Mouse (Mus musculus) lung, embryonic 14.5 days (tissue): ENCODE results near the gene Fthl17e. TPM values are rescaled to one million over a fixed set of nuclear protein-coding genes. Genes with fewer than 3 reads are reported as not detected.
"Not testable (repeated sequence)": the region's sequence is repeated elsewhere in the genome, so short reads cannot be mapped to it uniquely, and the experiment has no call there.

Experiments used
- ATAC-seq: fragments of 200-750 bp; cut with Nextera tagmentation; 2 replicates; pipeline ENCODE4 v1.8.0; 2017; ENCODE audit warnings: mild to moderate bottlenecking, moderate TSS enrichment, moderate library complexity; ENCODE audit not compliant: insufficient read depth
- DNase-seq: peaks from one replicate; pipeline ENCODE4 v3.0.0-alpha.2; 2015
- H3K27ac ChIP-seq: fragments of 300-500 bp; sonication (generic); 2 replicates; pipeline ENCODE4 v1.5.1; 2014; ENCODE audit warnings: low read depth, mild to moderate bottlenecking, moderate library complexity
- H3K27me3 ChIP-seq: fragments of 300-500 bp; sonication (generic); 2 replicates; pipeline ENCODE4 v1.6.1; 2014; ENCODE audit warnings: low read length, control low read depth; ENCODE audit not compliant: insufficient read depth
- H3K36me3 ChIP-seq: fragments of 300-500 bp; sonication (generic); 2 replicates; pipeline ENCODE4 v1.6.1; 2014; ENCODE audit warnings: control low read depth; ENCODE audit not compliant: insufficient read depth
- H3K4me1 ChIP-seq: fragments of 300-500 bp; sonication (generic); 2 replicates; pipeline ENCODE4 v1.6.1; 2014; ENCODE audit warnings: antibody characterized with exemption, control low read depth; ENCODE audit not compliant: insufficient read depth
- H3K4me2 ChIP-seq: fragments of 300-500 bp; sonication (generic); 2 replicates; pipeline ENCODE4 v1.6.1; 2014; ENCODE audit warnings: mild to moderate bottlenecking
- H3K4me3 ChIP-seq: fragments of 300-500 bp; sonication (generic); 2 replicates; pipeline ENCODE4 v1.5.1; 2014; ENCODE audit warnings: low read depth, low read length
- H3K9ac ChIP-seq: fragments of 300-500 bp; sonication (generic); 2 replicates; pipeline ENCODE4 v1.6.1; 2014
- H3K9me3 ChIP-seq: fragments of 300-500 bp; sonication (generic); 2 replicates; pipeline ENCODE4 v1.6.1; 2016; ENCODE audit warnings: low read depth, low read length, control low read depth
- CTCF ChIP-seq: IDR thresholded peaks from 2 replicates; pipeline ENCODE4 v1.5.1; 2016; ENCODE audit warnings: antibody characterized with exemption, low read depth
- WGBS: fragments of 180-500 bp; shearing (Covaris S2); extraction: QIAGEN DNeasy Blood & Tissue Kit; methylation state at CpG from one replicate; pipeline ENCODE4 v1.1.7; 2014; 5-methylcytosine and 5-hydroxymethylcytosine counted together
- polyA plus RNA-seq: library from polyadenylated mRNA; unstranded; fragments of >200 nt; fragmentation: Nextera tagmentation; extraction: Ambion mirVana; gene quantifications from 2 replicates; pipeline ENCODE4 v1.2.1, GENCODE M21; 2014

The Fthl17e gene
- polyA plus RNA-seq, 1 experiment from 2014 or later = not detected

DNA sequence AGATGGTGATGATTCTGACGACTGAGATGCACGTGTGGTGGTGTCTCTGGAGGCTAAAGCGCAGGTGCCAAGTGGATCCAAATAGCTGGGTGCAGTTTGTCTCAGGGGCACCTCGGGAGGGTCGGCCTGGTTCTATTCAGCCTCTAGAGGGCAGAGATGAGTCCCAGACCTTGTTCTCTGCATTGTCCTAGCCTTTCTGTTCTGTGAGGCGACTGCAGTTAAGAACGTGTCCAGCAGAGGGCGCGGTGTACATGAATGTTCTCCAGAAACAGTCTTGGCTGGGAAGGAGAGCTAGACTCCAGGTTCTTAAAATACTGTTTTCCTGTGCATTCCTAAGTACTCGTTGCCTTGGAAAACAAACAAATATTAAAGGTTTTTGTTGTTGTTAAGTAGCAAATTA lies 44.4 kb downstream of the Fthl17e start:
- TF ChIP-seq CTCF = peak; percentile 56
- not testable (repeated sequence) for H3K36me3 ChIP-seq, ATAC-seq, H3K9me3 ChIP-seq, H3K27ac ChIP-seq, H3K27me3 ChIP-seq, H3K4me2 ChIP-seq, H3K4me3 ChIP-seq, H3K9ac ChIP-seq, H3K4me1 ChIP-seq
- WGBS = 8% methylated on average over 6 of the region's 10 CpGs
- peak; percentile 6 for DNase-seq

Other genes starting within 250 kb of the Fthl17e start
- gene Ssxb5, start 229.8 kb upstream of the Fthl17e start, polyA plus RNA-seq = not detected in 2 replicates
- gene Gm6592, start 189.5 kb upstream of the Fthl17e start, polyA plus RNA-seq = not detected in 2 replicates
- gene Gm5751, start 159.2 kb upstream of the Fthl17e start, polyA plus RNA-seq = not detected in 2 replicates
- gene B630019K06Rik, start 141.1 kb upstream of the Fthl17e start, polyA plus RNA-seq = 6.5 and 7.0 TPM in 2 replicates
- not detected in 2 replicates for gene Fthl17b, start 70.5 kb upstream of the Fthl17e start, polyA plus RNA-seq
- gene Fthl17c, start 56.9 kb upstream of the Fthl17e start, polyA plus RNA-seq = not detected in 2 replicates
- not detected in 2 replicates for gene Fthl17d, start 46.7 kb upstream of the Fthl17e start, polyA plus RNA-seq
- not detected in 2 replicates for gene Fthl17f, start 29.5 kb downstream of the Fthl17e start, polyA plus RNA-seq
- gene 4930402K13Rik, start 71.1 kb downstream of the Fthl17e start, polyA plus RNA-seq = not detected in 2 replicates
- gene Lancl3, start 166.4 kb downstream of the Fthl17e start, polyA plus RNA-seq = 1.1 and 1.4 TPM in 2 replicates
- 0.25 TPM in 1 of 2 replicates, not detected in the other for gene Gm14862, start 223.4 kb downstream of the Fthl17e start, polyA plus RNA-seq
- 2.7 and 3.5 TPM in 2 replicates for gene Xk, start 239.3 kb downstream of the Fthl17e start, polyA plus RNA-seq